Mouse (Mus musculus): Measurements from ENCODE around the gene Adh6b. TPM values are rescaled to one million over a fixed set of nuclear protein-coding genes. Genes with fewer than 3 reads are reported as not detected.

Gene Adh6b
- polyA plus RNA-seq (2015; fragmentation: Nextera tagmentation; extraction: Ambion mirVana): 0.17 TPM in 1 of 2 replicates, not detected in the other

- Histone ChIP-seq H3K9me3 (no peaks in the 10 kb centered on the region), H3K27ac (no peak within 1 kb of the TSS), H3K9ac (no peak within 1 kb of the TSS), H3K4me2 (no peak within 1 kb of the TSS), H3K36me3 (replicated peaks) (no peaks in the 10 kb centered on the region), H3K4me3 (no peak within 1 kb of the TSS), H3K4me1 (no peaks in the 10 kb centered on the region), H3K27me3 (replicated peaks) (no peaks in the 10 kb centered on the region)
- no peak for ATAC-seq (replicated peaks)
- 91% methylated on average over 14 of the region's 14 CpGs for WGBS
Observed at GRCm38 (mm10) chr3:138341471-138341870, at the start of gene Adh6b. Gene Adh6b (plus strand): TSS chr3:138341775.

GRCm38 (mm10) chr3:138293298-138293895 is 48.2 kb upstream of the Adh6b start:
- Histone ChIP-seq H3K4me1 (no peaks in the 10 kb centered on the region), H3K4me2 (no peak overlapping the region), H3K4me3 (no peak overlapping the region), H3K27ac (no peak overlapping the region), H3K36me3 (replicated peaks) (no peaks in the 10 kb centered on the region), H3K27me3 (replicated peaks) (no peaks in the 10 kb centered on the region), H3K9me3 (0 out of 2 replicates have a peak, but pooled peaks cover 4% of the 10 kb centered on the region), H3K9ac (no peak overlapping the region)
- ATAC-seq (replicated peaks): no peak
- WGBS: 92% methylated on average over 7 of the region's 7 CpGs

- no peaks in the 10 kb centered on the region for H3K36me3 ChIP-seq (replicated peaks)
- H3K27ac ChIP-seq: no peak overlapping the region
- no peak overlapping the region for H3K4me3 ChIP-seq
- no peaks in the 10 kb centered on the region for H3K4me1 ChIP-seq
- ATAC-seq (replicated peaks): no peak
- H3K9me3 ChIP-seq: 0 out of 2 replicates have a peak, but pooled peaks cover 4% of the 10 kb centered on the region
- WGBS: 92% methylated on average over 9 of the region's 9 CpGs
- no peak overlapping the region for H3K9ac ChIP-seq
- H3K27me3 ChIP-seq (replicated peaks): no peaks in the 10 kb centered on the region
- no peak overlapping the region for H3K4me2 ChIP-seq
Observed at GRCm38 (mm10) chr3:138300130-138300529, 41.4 kb upstream of the Adh6b start.

- Histone ChIP-seq H3K4me3 (no peak overlapping the region), H3K9ac (no peak overlapping the region), H3K27me3 (replicated peaks) (no peaks in the 10 kb centered on the region), H3K27ac (no peak overlapping the region), H3K4me1 (peaks cover 10% of the 10 kb centered on the region; the same call in 1 of the 2 replicates), H3K9me3 (0 out of 2 replicates have a peak, but pooled peaks cover 3% of the 10 kb centered on the region), H3K4me2 (no peak overlapping the region), H3K36me3 (replicated peaks) (no peaks in the 10 kb centered on the region)
- ATAC-seq (replicated peaks): no peak
- 65% methylated on average over 4 of the region's 4 CpGs for WGBS
Observed at GRCm38 (mm10) chr3:138302676-138303075, 38.9 kb upstream of the Adh6b start.

GRCm38 (mm10) chr3:138303771-138304488 is 37.6 kb upstream of the Adh6b start:
- Histone ChIP-seq H3K4me2 (no peak overlapping the region), H3K4me1 (peaks cover 10% of the 10 kb centered on the region; the same call in 1 of the 2 replicates), H3K9me3 (no peaks in the 10 kb centered on the region), H3K4me3 (no peak overlapping the region), H3K9ac (no peak overlapping the region), H3K27me3 (replicated peaks) (no peaks in the 10 kb centered on the region), H3K27ac (no peak overlapping the region), H3K36me3 (replicated peaks) (no peaks in the 10 kb centered on the region)
- 0 out of 2 replicates have a peak, but pooled peaks have one; percentile 26 for ATAC-seq (replicated peaks)
- WGBS: 87% methylated on average over 6 of the region's 6 CpGs

GRCm38 (mm10) chr3:138304489-138304871 is 37.1 kb upstream of the Adh6b start:
- ATAC-seq (replicated peaks): no peak
- H3K4me1 ChIP-seq: peaks cover 10% of the 10 kb centered on the region; the same call in 1 of the 2 replicates
- WGBS: 58% methylated on average over 4 of the region's 4 CpGs

GRCm38 (mm10) chr3:138305486-138306289 is 35.9 kb upstream of the Adh6b start:
- Histone ChIP-seq H3K4me3 (no peak overlapping the region), H3K9me3 (no peaks in the 10 kb centered on the region), H3K27me3 (replicated peaks) (no peaks in the 10 kb centered on the region), H3K4me2 (no peak overlapping the region), H3K9ac (no peak overlapping the region), H3K4me1 (peaks cover 10% of the 10 kb centered on the region; the same call in 1 of the 2 replicates), H3K36me3 (replicated peaks) (no peaks in the 10 kb centered on the region), H3K27ac (0 out of 2 replicates have a peak overlapping the region, but pooled peaks have one; percentile 34)
- whole genome bisulfite sequencing: 76% methylated on average over 10 of the region's 10 CpGs
- ATAC-seq (replicated peaks): no peak

More at GRCm38 (mm10) chr3:138304489-138304871, 37.1 kb upstream of the Adh6b start:
- Histone ChIP-seq H3K27me3 (replicated peaks) (no peaks in the 10 kb centered on the region), H3K4me3 (no peak overlapping the region), H3K9ac (no peak overlapping the region), H3K27ac (no peak overlapping the region), H3K9me3 (no peaks in the 10 kb centered on the region), H3K36me3 (replicated peaks) (no peaks in the 10 kb centered on the region), H3K4me2 (no peak overlapping the region)

- H3K36me3 ChIP-seq (replicated peaks): no peaks in the 10 kb centered on the region
- no peaks in the 10 kb centered on the region for H3K9me3 ChIP-seq
- no peak overlapping the region for H3K9ac ChIP-seq
- ATAC-seq (replicated peaks): peak; percentile 73
- 43% methylated on average over 8 of the region's 8 CpGs for WGBS
- 0 out of 2 replicates have a peak overlapping the region, but pooled peaks have one; percentile 9 for H3K4me2 ChIP-seq
- H3K27ac ChIP-seq: 0 out of 2 replicates have a peak overlapping the region, but pooled peaks have one; percentile 34
- no peaks in the 10 kb centered on the region for H3K27me3 ChIP-seq (replicated peaks)
- no peak overlapping the region for H3K4me3 ChIP-seq
- peaks cover 10% of the 10 kb centered on the region; the same call in 1 of the 2 replicates for H3K4me1 ChIP-seq
Observed at GRCm38 (mm10) chr3:138306290-138306683, 35.3 kb upstream of the Adh6b start.

GRCm38 (mm10) chr3:138309910-138310309 is 31.7 kb upstream of the Adh6b start:
- H3K4me3 ChIP-seq: no peak overlapping the region
- H3K9me3 ChIP-seq: no peaks in the 10 kb centered on the region
- no peak overlapping the region for H3K4me2 ChIP-seq
- no peak overlapping the region for H3K27ac ChIP-seq
- H3K4me1 ChIP-seq: peaks cover 10% of the 10 kb centered on the region; the same call in 1 of the 2 replicates
- ATAC-seq (replicated peaks): no peak
- 93% methylated on average over 8 of the region's 8 CpGs for WGBS
- H3K36me3 ChIP-seq (replicated peaks): no peaks in the 10 kb centered on the region
- no peak overlapping the region for H3K9ac ChIP-seq
- H3K27me3 ChIP-seq (replicated peaks): no peaks in the 10 kb centered on the region

- ATAC-seq (replicated peaks): no peak
- no peak overlapping the region for H3K4me3 ChIP-seq
- no peak overlapping the region for H3K27ac ChIP-seq
- H3K27me3 ChIP-seq (replicated peaks): no peaks in the 10 kb centered on the region
- no peaks in the 10 kb centered on the region for H3K36me3 ChIP-seq (replicated peaks)
- H3K9ac ChIP-seq: no peak overlapping the region
- no peak overlapping the region for H3K4me2 ChIP-seq
- WGBS: 81% methylated on average over 6 of the region's 6 CpGs
- no peaks in the 10 kb centered on the region for H3K9me3 ChIP-seq
- peaks cover 6% of the 10 kb centered on the region; the same call in 1 of the 2 replicates for H3K4me1 ChIP-seq
Observed at GRCm38 (mm10) chr3:138311015-138311414, 30.6 kb upstream of the Adh6b start.

- 88% methylated on average over 5 of the region's 5 CpGs for WGBS
- no peaks in the 10 kb centered on the region for H3K36me3 ChIP-seq (replicated peaks)
- ATAC-seq (replicated peaks): no peak
- H3K9me3 ChIP-seq: no peaks in the 10 kb centered on the region
- no peak within 1 kb of the TSS for H3K4me3 ChIP-seq
- no peaks in the 10 kb centered on the region for H3K4me1 ChIP-seq
- no peak within 1 kb of the TSS for H3K9ac ChIP-seq
- no peak within 1 kb of the TSS for H3K4me2 ChIP-seq
- no peak within 1 kb of the TSS for H3K27ac ChIP-seq
- no peaks in the 10 kb centered on the region for H3K27me3 ChIP-seq (replicated peaks)
Observed at GRCm38 (mm10) chr3:138312965-138313364, 28.6 kb upstream of the Adh6b start, which contains the start of gene Adh6a. Gene Adh6a (plus strand): TSS chr3:138313286.
